Mouse (Mus musculus): ENCODE results near the gene Psmb4. TPM values are rescaled to one million over a fixed set of nuclear protein-coding genes. Genes with fewer than 3 reads are reported as not detected.
A peak's percentile ranks its signal among the peaks of the same experiment; 100 is the strongest.

Gene Psmb4
- polyA plus RNA-seq, 1 experiment from 2014 or later, result 328 TPM

DNA sequence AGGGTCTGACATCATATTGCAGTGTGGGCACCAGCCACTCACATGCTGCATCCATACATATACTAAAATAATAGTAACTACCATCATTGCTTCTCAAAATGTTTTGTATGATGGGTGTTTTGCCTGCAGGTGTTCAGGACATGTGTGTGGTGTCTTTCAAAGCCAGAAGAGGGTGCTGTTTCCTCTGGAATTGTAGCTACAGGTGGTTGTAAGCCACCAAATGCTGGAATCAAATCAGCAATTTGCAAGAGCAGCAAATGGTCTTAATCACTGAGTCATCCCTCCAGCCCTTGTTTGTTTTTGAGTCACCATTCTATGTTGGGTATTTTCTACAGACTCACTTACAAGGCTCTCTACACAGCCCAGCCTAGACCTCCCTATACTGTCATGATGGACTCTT lies 1.8 kb upstream of the Psmb4 start:
- Histone ChIP-seq H3K9ac (no peak overlapping the region), H3K9me3 (no peaks in the 10 kb centered on the region), H3K27me3 (replicated peaks) (no peaks in the 10 kb centered on the region), H3K4me3 (replicated peaks) (no peak overlapping the region), H3K4me2 (no peak overlapping the region), H3K36me3 (peaks cover 14% of the 10 kb centered on the region), H3K4me1 (peaks cover 14% of the 10 kb centered on the region), H3K27ac (no peak overlapping the region)
- no peak for ATAC-seq (ENCODE audit: insufficient read depth, low FRiP score, low read depth)

GRCm38 (mm10) chr3:94882579-94882978 lies 4.2 kb downstream of the Psmb4 start:
- Histone ChIP-seq H3K4me3 (replicated peaks) (no peak overlapping the region), H3K27ac (no peak overlapping the region), H3K4me1 (peaks cover 14% of the 10 kb centered on the region), H3K36me3 (peaks cover 51% of the 10 kb centered on the region), H3K9me3 (no peaks in the 10 kb centered on the region), H3K27me3 (replicated peaks) (no peaks in the 10 kb centered on the region), H3K9ac (no peak overlapping the region), H3K4me2 (no peak overlapping the region)
- no peak for ATAC-seq (ENCODE audit: insufficient read depth, low FRiP score, low read depth)
- 82% methylated on average over 3 of the region's 3 CpGs for WGBS

DNA sequence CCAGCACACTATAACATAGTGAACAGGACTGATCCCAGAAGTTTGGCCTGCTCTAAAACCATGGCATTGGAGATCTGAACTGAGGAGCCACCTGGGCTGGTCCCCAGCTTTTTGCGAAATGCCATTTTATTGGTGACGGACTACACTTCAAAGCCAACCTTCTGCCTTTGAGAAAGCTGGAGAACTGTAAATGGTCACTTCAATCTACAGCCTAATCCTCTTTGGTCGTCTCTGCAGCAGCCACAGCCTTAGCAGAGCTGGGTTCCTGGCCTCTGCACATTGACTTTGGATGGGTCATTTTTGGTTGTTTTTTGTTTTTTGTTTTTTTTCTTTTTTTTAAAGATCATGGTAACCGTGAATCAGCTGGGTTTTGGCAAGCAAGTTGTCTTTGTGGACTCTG lies 4.9 kb downstream of the Psmb4 start:
- H3K27ac ChIP-seq, result no peak overlapping the region
- no peak overlapping the region for H3K4me2 ChIP-seq
- H3K36me3 ChIP-seq, result peaks cover 58% of the 10 kb centered on the region
- no peaks in the 10 kb centered on the region for H3K27me3 ChIP-seq (replicated peaks)
- WGBS, result 70% methylated on average over 4 of the region's 4 CpGs
- no peak overlapping the region for H3K4me3 ChIP-seq (replicated peaks)
- peaks cover 14% of the 10 kb centered on the region for H3K4me1 ChIP-seq
- no peak for ATAC-seq (ENCODE audit: insufficient read depth, low FRiP score, low read depth)
- no peaks in the 10 kb centered on the region for H3K9me3 ChIP-seq
- H3K9ac ChIP-seq, result no peak overlapping the region

DNA sequence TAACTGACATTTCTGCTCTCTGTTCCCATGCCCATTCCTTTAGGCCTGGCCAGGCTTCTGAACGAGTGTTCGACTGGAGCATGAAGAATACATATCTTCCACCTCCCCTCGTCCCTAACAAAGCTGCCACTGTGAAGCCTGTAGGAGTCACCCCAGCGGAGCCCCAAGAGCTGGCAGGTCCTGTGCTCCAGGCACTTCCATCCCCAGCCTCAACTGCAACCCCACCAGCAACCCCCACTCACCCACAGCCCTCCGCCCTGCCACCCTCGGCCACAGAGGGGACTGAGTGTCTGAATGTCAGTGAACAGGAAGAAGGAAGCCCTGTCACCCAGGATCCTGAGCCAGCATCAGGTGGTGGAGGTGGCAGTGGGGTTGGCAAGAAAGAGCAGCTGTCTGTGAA lies 8.1 kb downstream of the Psmb4 start:
- Histone ChIP-seq H3K4me1 (no peaks in the 10 kb centered on the region), H3K9me3 (no peaks in the 10 kb centered on the region), H3K27ac (no peak overlapping the region), H3K27me3 (replicated peaks) (no peaks in the 10 kb centered on the region), H3K9ac (no peak overlapping the region), H3K4me3 (replicated peaks) (no peak overlapping the region), H3K36me3 (peaks cover 68% of the 10 kb centered on the region), H3K4me2 (no peak overlapping the region)
- ATAC-seq (ENCODE audit: insufficient read depth, low FRiP score, low read depth), result no peak
- WGBS, result 87% methylated on average over 6 of the region's 6 CpGs

GRCm38 (mm10) chr3:94869011-94869410 lies 17.8 kb downstream of the Psmb4 start:
- ATAC-seq (ENCODE audit: insufficient read depth, low FRiP score, low read depth), result no peak
- no peaks in the 10 kb centered on the region for H3K27me3 ChIP-seq (replicated peaks)
- peaks cover 28% of the 10 kb centered on the region for H3K36me3 ChIP-seq
- no peak overlapping the region for H3K4me3 ChIP-seq (replicated peaks)
- 91% methylated on average over 3 of the region's 3 CpGs for WGBS
- no peak overlapping the region for H3K4me2 ChIP-seq
- no peak overlapping the region for H3K27ac ChIP-seq
- H3K9me3 ChIP-seq, result no peaks in the 10 kb centered on the region
- no peak overlapping the region for H3K9ac ChIP-seq
- no peaks in the 10 kb centered on the region for H3K4me1 ChIP-seq

- H3K27me3 ChIP-seq (replicated peaks), result no peaks in the 10 kb centered on the region
- no peak overlapping the region for H3K27ac ChIP-seq
- H3K4me2 ChIP-seq, result no peak overlapping the region
- no peaks in the 10 kb centered on the region for H3K9me3 ChIP-seq
- H3K4me1 ChIP-seq, result no peaks in the 10 kb centered on the region
- ATAC-seq (ENCODE audit: insufficient read depth, low FRiP score, low read depth), result no peak
- peaks cover 25% of the 10 kb centered on the region for H3K36me3 ChIP-seq
- H3K9ac ChIP-seq, result no peak overlapping the region
- WGBS, result 67% methylated on average over 2 of the region's 2 CpGs
- H3K4me3 ChIP-seq (replicated peaks), result no peak overlapping the region
Observed at GRCm38 (mm10) chr3:94859471-94859870, 27.3 kb downstream of the Psmb4 start.

GRCm38 (mm10) chr3:94852215-94852614 lies 34.5 kb downstream of the Psmb4 start:
- Histone ChIP-seq H3K4me2 (no peak overlapping the region), H3K27me3 (replicated peaks) (no peaks in the 10 kb centered on the region), H3K27ac (no peak overlapping the region), H3K4me1 (no peaks in the 10 kb centered on the region), H3K36me3 (peaks cover 16% of the 10 kb centered on the region), H3K9me3 (no peaks in the 10 kb centered on the region), H3K9ac (no peak overlapping the region), H3K4me3 (replicated peaks) (no peak overlapping the region)
- 85% methylated on average over 3 of the region's 3 CpGs for WGBS
- no peak for ATAC-seq (ENCODE audit: insufficient read depth, low FRiP score, low read depth)

- Histone ChIP-seq H3K4me3 (replicated peaks) (no peak overlapping the region), H3K27ac (no peak overlapping the region), H3K4me2 (no peak overlapping the region), H3K9me3 (no peaks in the 10 kb centered on the region), H3K4me1 (no peaks in the 10 kb centered on the region), H3K9ac (no peak overlapping the region), H3K27me3 (replicated peaks) (no peaks in the 10 kb centered on the region), H3K36me3 (peaks cover 16% of the 10 kb centered on the region)
- 63% methylated on average over 3 of the region's 3 CpGs for WGBS
- no peak for ATAC-seq (ENCODE audit: insufficient read depth, low FRiP score, low read depth)
Observed at GRCm38 (mm10) chr3:94851731-94852130, 35.0 kb downstream of the Psmb4 start.

DNA sequence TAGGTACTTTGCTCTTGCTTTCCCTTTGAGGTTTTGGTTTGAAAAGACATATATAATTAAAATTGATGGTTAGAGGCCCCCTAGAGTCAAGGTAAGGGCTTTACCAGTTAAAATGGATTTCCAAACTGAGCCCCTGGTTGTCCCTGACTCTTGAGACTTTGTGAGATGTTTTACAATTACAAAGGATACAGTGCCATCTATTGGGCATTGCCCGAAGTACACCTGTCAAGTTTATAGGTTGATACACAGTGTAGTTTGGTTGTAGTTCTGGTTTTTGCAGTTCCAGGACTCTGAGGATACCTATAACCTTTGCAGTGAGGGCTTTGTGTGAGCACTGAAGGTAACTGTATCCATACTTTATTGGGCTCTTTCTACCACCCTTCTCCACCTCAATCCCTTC lies 37.4 kb downstream of the Psmb4 start:
- Histone ChIP-seq H3K4me1 (peaks cover 4% of the 10 kb centered on the region; the same call in 1 of the 2 replicates), H3K4me2 (no peak overlapping the region), H3K27me3 (replicated peaks) (no peaks in the 10 kb centered on the region), H3K9me3 (no peaks in the 10 kb centered on the region), H3K36me3 (peaks cover 4% of the 10 kb centered on the region; the same call in 1 of the 2 replicates), H3K4me3 (replicated peaks) (no peak overlapping the region), H3K9ac (no peak overlapping the region), H3K27ac (no peak overlapping the region)
- ATAC-seq (ENCODE audit: insufficient read depth, low FRiP score, low read depth), result no peak
- WGBS, result 10% methylated on average over 1 of the region's 1 CpGs

GRCm38 (mm10) chr3:94847382-94847781 lies 39.4 kb downstream of the Psmb4 start:
- Histone ChIP-seq H3K4me3 (replicated peaks) (no peak overlapping the region), H3K27ac (no peak overlapping the region), H3K27me3 (replicated peaks) (no peaks in the 10 kb centered on the region), H3K9ac (no peak overlapping the region), H3K4me1 (peaks cover 4% of the 10 kb centered on the region; the same call in 1 of the 2 replicates), H3K36me3 (no peaks in the 10 kb centered on the region), H3K9me3 (no peaks in the 10 kb centered on the region), H3K4me2 (no peak overlapping the region)
- ATAC-seq (ENCODE audit: insufficient read depth, low FRiP score, low read depth), result no peak
- 91% methylated on average over 2 of the region's 2 CpGs for WGBS

GRCm38 (mm10) chr3:94839101-94839500 lies 47.7 kb downstream of the Psmb4 start:
- ATAC-seq (ENCODE audit: insufficient read depth, low FRiP score, low read depth), result no peak
- Histone ChIP-seq H3K27me3 (replicated peaks) (no peaks in the 10 kb centered on the region), H3K4me1 (no peaks in the 10 kb centered on the region), H3K4me3 (replicated peaks) (peak overlapping the region; percentile 68), H3K27ac (no peak overlapping the region), H3K4me2 (peak overlapping the region; percentile 68), H3K9me3 (no peaks in the 10 kb centered on the region), H3K9ac (no peak overlapping the region), H3K36me3 (no peaks in the 10 kb centered on the region)
- WGBS, result 64% methylated on average over 5 of the region's 5 CpGs

- peak overlapping the region; percentile 68 for H3K4me2 ChIP-seq
- peak overlapping the region; percentile 70 for H3K9ac ChIP-seq
- H3K4me3 ChIP-seq (replicated peaks), result peak overlapping the region; percentile 68
- H3K27me3 ChIP-seq (replicated peaks), result no peaks in the 10 kb centered on the region
- H3K27ac ChIP-seq, result peak overlapping the region; percentile 98
- no peaks in the 10 kb centered on the region for H3K4me1 ChIP-seq
- no peaks in the 10 kb centered on the region for H3K36me3 ChIP-seq
- no peaks in the 10 kb centered on the region for H3K9me3 ChIP-seq
- WGBS, result 9% methylated on average over 9 of the region's 9 CpGs
- no peak for ATAC-seq (ENCODE audit: insufficient read depth, low FRiP score, low read depth)
Observed at GRCm38 (mm10) chr3:94838631-94839030, 48.1 kb downstream of the Psmb4 start.

DNA sequence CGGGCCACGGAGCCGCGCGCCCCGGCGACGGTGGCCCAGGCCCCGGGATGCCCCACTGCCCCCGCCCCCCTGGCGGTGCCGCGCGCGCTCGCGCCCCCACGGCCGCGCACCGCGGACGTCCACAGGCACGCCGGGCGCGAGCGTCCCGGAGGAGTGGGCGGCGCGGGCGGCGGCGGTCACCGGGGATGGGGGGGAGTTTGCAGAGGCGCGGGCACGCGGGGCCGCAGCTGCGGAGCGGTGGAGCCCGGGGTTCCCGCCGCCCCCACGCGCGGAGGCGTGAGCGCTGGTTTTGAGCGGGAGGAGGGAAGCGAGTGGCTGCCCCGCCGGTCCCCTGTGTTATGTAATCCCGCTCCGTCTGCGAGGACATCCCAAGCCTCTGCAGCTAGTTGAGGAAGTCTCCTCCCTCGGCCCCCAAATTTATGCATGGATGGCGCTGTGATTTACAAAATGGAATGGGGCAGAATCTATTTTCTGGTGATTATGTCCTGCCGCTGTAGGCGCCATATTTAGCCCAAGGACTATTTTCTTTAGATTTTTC lies 48.7 kb downstream of the Psmb4 start:
- no peaks in the 10 kb centered on the region for H3K27me3 ChIP-seq (replicated peaks)
- H3K4me3 ChIP-seq (replicated peaks), result peak overlapping the region; percentile 68
- H3K36me3 ChIP-seq, result no peaks in the 10 kb centered on the region
- no peaks in the 10 kb centered on the region for H3K9me3 ChIP-seq
- peak overlapping the region; percentile 98 for H3K27ac ChIP-seq
- H3K4me1 ChIP-seq, result no peaks in the 10 kb centered on the region
- peak overlapping the region; percentile 70; the same call in 1 of the 2 replicates for H3K9ac ChIP-seq
- ATAC-seq (ENCODE audit: insufficient read depth, low FRiP score, low read depth), result peak; percentile 78
- under 1% methylated on average over 58 of the region's 62 CpGs for WGBS
- peak overlapping the region; percentile 68 for H3K4me2 ChIP-seq
